Mouse (Mus musculus): ENCODE results near the gene Pitpna.

GRCm38 (mm10) chr11:75671426-75672180 lies 83.7 kb downstream of the Pitpna start:
- TF ChIP-seq CTCF (IDR thresholded peaks at IDR 0.05; ENCODE audit: low read depth) (no peak), EP300 (IDR thresholded peaks at IDR 0.05; ENCODE audit: low read depth) (no peak)

Measured in heart, postnatal 0 days (tissue).